Mouse (Mus musculus): Measurements from ENCODE around the gene B3galt1. TPM values are rescaled to one million over a fixed set of nuclear protein-coding genes. Genes with fewer than 3 reads are reported as not detected.

B3galt1 gene
- polyA plus RNA-seq (2012; rRNA removed; ENCODE audit: low replicate concordance): 0.02 and 0.06 TPM in 2 replicates

GRCm38 (mm10) chr2:67565480-67566331 lies at the start of gene B3galt1:
Gene B3galt1, plus strand, starts transcription at chr2:67565871.

Other genes with a start within 250 kb of the B3galt1 start
- gene Gm21830, start 152.1 kb upstream of the B3galt1 start, polyA plus RNA-seq (2012; rRNA removed; ENCODE audit: low replicate concordance): not detected in 2 replicates
- not detected in 2 replicates for gene Gm26727, start 132.7 kb upstream of the B3galt1 start, polyA plus RNA-seq (2012; rRNA removed; ENCODE audit: low replicate concordance)
- gene Xirp2, start 119.9 kb upstream of the B3galt1 start, polyA plus RNA-seq (2012; rRNA removed; ENCODE audit: low replicate concordance): not detected in 2 replicates